Mouse (Mus musculus) granulocyte monocyte progenitor cell, adult 5-6 weeks (primary cell): Measurements from ENCODE around the gene Nek11. TPM values are rescaled to one million over a fixed set of nuclear protein-coding genes. Genes with fewer than 3 reads are reported as not detected.

Experiments used
- ATAC-seq: replicated peaks from 2 replicates; pipeline ENCODE4 v1.8.0; 2016; ENCODE audit warnings: mild to moderate bottlenecking, moderate TSS enrichment, inconsistent platforms; ENCODE audit not compliant: poor library complexity, severe bottlenecking
- total RNA-seq, 2 experiments: library from RNA; stranded (forward) in 1 of 2; stranded (reverse) in 1 of 2; fragments of 200-712, 200-1000 nt in 1 of 2; fragments of >200 nt in 1 of 2; fragmentation: Nextera tagmentation in 1 of 2; gene quantifications; 2 replicates each; pipeline ENCODE4 v1.2.3; 2014 to 2017

Gene Nek11
- total RNA-seq, 2 experiments from 2014 or later: not detected

DNA sequence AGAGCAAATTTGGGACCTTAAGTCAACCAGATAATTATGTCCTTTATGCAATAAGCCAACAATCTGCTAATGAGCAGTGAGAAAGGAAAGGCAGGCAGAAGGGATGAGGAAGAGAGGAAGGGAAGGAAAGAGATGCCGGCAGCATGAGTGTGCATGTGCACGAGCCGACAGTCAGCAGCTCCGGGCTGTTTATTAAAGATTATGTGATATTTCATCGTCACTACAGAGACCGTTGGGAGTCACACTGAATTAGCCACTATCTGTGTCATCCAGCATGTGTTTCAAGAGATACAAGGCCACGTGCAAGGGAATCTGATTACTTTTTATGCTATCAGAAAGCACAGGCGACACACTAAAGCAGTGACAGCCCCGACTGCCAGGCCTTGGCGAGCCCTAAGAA is 73.5 kb downstream of the Nek11 start:
- no peak for ATAC-seq

GRCm38 (mm10) chr9:105313250-105313649 is 82.1 kb downstream of the Nek11 start:
- ATAC-seq: no peak

- ATAC-seq: no peak
These were observed 82.6 kb downstream of the Nek11 start for GRCm38 (mm10) chr9:105312686-105313085.

DNA sequence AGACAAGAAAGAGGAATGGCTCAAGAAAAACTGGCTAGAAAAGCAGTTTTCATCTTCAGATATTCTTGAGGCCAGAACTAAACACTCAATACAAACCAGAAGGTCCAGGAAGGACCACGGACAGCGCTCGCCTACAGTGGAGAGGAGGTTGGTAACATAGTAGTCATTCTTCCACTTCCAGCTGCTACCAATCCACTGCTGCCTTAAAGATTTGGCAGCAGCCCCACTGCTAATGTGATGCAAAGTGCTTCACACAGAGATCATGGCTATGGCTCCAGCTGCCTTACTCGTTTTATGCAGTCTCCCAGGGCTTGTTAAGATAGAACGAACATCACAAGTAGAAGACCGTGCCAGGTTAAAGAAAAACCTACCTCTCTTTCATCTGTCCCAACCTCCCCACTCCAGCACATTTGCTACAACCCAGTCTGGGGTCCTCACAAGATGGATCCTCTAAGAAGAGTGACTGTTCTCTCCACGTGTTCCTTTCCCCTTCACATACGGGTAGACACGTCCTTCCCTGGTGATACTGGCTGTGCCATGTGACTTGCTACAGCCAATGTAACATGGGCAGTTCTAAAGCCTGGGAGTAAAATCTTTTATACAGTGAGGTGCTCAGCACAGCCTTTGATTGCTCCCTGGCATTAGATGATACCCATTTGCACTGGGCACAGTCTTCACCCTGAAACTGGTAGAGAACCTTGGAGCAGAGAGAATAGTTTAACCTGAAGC is 85.6 kb downstream of the Nek11 start:
- ATAC-seq: no peak

DNA sequence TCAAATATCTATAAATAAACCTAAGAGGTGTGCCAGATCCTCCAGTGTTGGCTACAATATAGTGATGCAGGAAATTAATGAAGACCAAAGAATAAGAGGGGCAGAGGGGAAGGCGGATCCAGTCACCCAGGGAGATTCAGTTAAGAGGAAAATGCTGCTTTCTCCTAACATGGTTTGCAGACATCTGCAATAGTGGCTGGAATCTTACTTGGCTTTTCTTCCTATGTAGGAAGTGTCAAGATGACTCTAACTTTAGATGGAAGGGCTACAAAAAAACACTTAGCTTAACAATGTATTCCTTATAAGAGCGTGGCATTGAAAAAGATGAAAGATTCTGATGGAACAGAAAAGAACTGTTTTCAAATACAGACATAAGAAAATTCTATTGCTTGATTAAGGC is 89.3 kb downstream of the Nek11 start:
- no peak for ATAC-seq

DNA sequence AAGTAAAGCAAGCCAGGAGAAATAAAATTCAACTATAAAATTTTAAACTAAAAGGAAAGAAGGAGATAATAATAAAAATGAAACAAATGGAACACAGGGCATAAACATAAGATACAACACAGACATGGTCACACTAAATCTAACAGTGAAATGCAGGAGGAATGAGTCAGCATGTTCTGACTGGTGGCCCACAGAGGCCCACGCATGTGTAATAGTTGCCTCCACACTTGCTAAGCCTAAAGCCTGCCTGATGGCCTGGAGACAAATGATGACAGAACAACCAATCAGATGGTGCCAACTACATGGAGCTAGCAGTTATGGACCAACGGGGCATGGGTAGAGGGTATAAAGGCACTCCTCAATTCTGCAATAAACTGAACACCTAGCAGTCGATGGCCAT is 93.1 kb downstream of the Nek11 start:
- no peak for ATAC-seq

GRCm38 (mm10) chr9:105301396-105301795 is 93.9 kb downstream of the Nek11 start:
- no peak for ATAC-seq

DNA sequence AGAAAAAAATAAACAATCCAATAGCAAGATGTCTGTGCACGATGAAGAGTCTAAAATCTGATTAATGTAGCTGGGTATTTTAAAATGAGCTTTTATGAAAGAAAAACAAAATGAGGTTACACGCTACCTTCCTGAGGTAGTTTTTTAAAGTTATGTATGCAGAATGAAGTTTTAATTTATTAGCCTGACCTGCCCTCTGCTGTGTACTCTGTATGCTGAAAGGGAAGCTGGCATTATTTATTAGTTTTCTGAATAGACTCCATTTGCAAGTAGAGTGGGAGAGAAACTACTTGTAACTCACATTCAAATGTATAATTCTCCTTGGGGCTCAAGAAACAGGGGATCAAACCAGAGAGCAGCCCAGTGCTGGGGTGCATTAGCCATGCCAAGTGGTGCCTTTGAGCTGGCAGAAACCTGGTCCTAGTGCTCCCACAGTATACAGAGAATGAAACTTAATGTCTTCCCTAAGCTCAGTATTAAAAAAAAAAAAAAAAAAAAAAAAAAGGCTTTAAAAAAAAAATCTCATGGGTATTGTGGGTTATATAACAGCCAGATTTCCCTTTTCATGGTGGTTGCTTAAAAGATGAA is 94.5 kb downstream of the Nek11 start:
- no peak for ATAC-seq

- ATAC-seq: no peak
These were observed 110.7 kb downstream of the Nek11 start for GRCm38 (mm10) chr9:105284670-105285069.

- no peak; the same call in 1 of the 2 replicates for ATAC-seq
These were observed 112.6 kb downstream of the Nek11 start for GRCm38 (mm10) chr9:105282725-105283124.

DNA sequence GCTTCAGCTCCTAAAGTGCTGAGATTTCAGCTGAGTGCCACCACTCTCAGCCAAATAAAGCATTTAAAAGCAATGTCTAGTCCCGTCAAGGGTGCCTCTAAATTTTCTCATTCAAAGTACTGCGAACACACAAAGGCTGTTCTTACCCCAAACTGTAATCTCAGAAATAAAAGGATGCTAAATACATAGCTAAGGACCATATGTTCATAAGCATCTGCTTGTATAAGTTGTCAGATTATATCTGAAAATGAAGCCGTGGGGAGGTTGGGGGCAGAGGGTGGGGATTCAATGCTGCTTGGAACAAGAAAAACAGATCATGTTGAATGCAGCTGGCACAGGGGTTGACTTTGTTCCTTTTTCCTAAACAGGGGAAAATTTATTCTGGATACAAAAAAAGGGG is 120.4 kb downstream of the Nek11 start:
- ATAC-seq: no peak

GRCm38 (mm10) chr9:105274286-105274685 is 121.0 kb downstream of the Nek11 start:
- no peak for ATAC-seq

DNA sequence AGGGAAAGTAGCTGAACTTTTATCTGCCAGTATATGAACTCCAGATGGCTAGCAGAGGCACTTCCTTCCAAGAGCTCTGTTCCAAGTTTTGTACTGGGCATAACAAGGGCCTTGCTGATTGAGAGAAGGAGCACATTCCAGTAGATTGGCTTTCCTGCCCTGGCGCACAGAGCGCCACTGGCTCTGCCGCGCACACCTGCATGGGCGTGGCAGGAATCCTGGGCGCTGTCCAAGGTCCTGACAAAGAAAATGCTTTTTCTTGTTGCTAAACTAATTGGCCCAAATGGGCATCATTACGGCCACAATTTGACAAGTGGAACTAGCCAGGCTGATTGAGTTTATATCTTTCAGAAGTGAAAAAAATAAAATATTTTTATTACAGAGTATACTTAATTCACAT is 123.1 kb downstream of the Nek11 start:
- no peak for ATAC-seq

- no peak for ATAC-seq
These were observed 132.2 kb downstream of the Nek11 start for GRCm38 (mm10) chr9:105263140-105263539.

- no peak for ATAC-seq
These were observed 137.7 kb downstream of the Nek11 start for GRCm38 (mm10) chr9:105257668-105258067.

GRCm38 (mm10) chr9:105254076-105254475 is 141.2 kb downstream of the Nek11 start:
- no peak for ATAC-seq

DNA sequence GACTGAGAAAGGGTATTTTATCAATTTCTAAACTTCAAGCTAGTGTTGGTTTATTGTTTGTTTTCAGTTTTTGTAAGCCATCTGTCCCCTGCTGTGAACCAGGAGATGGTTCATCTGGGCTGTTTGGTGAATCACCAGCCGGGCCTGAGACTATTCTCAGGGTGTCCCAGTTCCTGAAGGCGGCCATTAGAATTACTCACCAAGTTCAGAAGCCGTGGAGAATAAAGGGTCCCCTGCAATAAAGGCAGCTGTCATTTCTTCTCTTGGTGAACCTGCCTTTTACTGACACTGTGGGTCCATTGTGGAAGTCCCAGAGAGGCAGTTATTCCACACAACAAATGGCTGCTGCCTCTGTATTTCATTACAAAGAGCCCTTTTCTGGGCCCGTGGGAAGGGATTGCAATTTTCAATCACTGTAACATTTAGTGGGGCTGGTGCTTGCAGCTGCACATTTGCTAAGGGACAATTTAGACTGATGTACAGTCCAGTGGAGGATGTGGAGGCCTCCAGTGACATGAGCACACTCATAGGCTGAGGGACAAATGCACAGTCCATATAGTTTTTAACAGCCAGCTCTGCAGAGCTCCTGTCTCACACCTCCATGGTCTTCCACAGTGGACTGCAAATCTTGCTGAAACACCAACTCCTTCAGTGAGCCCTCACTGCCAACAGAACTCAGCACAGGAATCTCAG is 142.8 kb downstream of the Nek11 start:
- ATAC-seq: no peak

- ATAC-seq: no peak
These were observed 144.1 kb downstream of the Nek11 start for GRCm38 (mm10) chr9:105251256-105251655.

DNA sequence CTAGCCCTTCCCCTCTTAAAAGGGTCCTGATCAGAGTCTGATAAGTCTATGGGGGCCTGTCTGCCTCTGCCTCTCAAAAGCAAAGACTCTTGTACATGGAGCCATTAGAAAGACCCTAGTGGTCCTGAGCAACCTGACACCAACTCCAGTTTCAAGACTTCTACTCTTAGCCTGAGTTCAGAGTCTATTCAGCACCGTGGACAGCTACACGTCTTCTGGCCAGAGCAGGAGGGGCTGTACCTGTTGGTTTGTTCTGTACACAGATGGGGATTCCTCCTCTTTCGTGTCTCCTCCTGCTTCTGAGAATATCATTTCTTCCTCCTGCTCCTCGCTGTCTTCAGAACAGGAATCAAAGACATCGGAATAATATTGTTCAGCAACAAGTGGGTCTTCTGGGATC is 151.3 kb downstream of the Nek11 start:
- no peak for ATAC-seq

DNA sequence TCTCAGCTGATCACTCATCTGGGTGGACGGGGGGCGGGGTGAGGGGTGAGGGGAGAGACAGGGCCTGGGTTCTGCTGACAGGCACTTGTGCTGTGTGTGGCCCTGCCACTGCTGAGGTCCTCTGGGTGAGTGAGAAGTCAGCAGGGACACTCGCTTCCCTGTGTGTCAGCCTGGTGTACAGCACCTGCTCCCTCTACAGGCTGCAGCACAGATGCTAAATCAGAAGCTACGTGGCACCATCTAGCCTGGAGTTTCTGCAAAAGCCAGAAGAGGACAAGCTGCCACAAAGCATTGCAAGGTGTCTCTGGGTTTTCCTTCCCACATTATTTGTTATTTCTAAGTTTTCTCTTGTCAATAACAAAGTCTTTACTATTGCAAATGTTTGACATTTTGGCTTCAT is 180.9 kb downstream of the Nek11 start:
- ATAC-seq: no peak

- no peak for ATAC-seq
These were observed 195.0 kb downstream of the Nek11 start for GRCm38 (mm10) chr9:105200305-105200704.

- no peak; the same call in 1 of the 2 replicates for ATAC-seq
These were observed 208.6 kb downstream of the Nek11 start for GRCm38 (mm10) chr9:105186725-105187124.
